Mouse (Mus musculus) thymus, adult 2 months (tissue): Measurements from ENCODE around the gene Xrra1. TPM values are rescaled to one million over a fixed set of nuclear protein-coding genes. Genes with fewer than 3 reads are reported as not detected.
"Not testable (repeated sequence)": the region's sequence is repeated elsewhere in the genome, so short reads cannot be mapped to it uniquely, and the experiment has no call there.

Experiments
- DNase-seq: peaks from one replicate; pipeline ENCODE4 v3.0.0; 2021
- H3K27ac ChIP-seq: fragments of 200-500 bp; 2 replicates; pipeline ENCODE4 v1.5.1; 2012; ENCODE audit warnings: low read length, control low read depth; ENCODE audit not compliant: control insufficient read depth, insufficient read depth
- H3K27me3 ChIP-seq: fragments of 200-500 bp; 2 replicates; pipeline ENCODE4 v1.6.1; 2012; ENCODE audit warnings: mild to moderate bottlenecking, low read length, moderate library complexity, mixed read lengths; ENCODE audit not compliant: control insufficient read depth, insufficient read depth
- H3K36me3 ChIP-seq: fragments of 200-500 bp; 2 replicates; pipeline ENCODE4 v1.6.1; 2012; ENCODE audit warnings: mild to moderate bottlenecking, low read length, moderate library complexity; ENCODE audit not compliant: control insufficient read depth, insufficient read depth
- H3K4me1 ChIP-seq: fragments of 200-500 bp; replicated peaks from 2 replicates; pipeline ENCODE4 v1.6.1; 2012; ENCODE audit warnings: low read length; ENCODE audit not compliant: control insufficient read depth, insufficient read depth
- H3K4me3 ChIP-seq: fragments of 200-500 bp; 2 replicates; pipeline ENCODE4 v1.5.1; 2012; ENCODE audit warnings: mild to moderate bottlenecking, low read length, control low read depth, moderate library complexity; ENCODE audit not compliant: control insufficient read depth, insufficient read depth
- CTCF ChIP-seq: fragments of 200-500 bp; IDR thresholded peaks from 2 replicates; pipeline ENCODE4 v1.5.1; 2012; ENCODE audit warnings: mild to moderate bottlenecking, control low read depth, low read length, moderate library complexity, borderline replicate concordance; ENCODE audit not compliant: control insufficient read depth, poor library complexity, insufficient read depth; ENCODE audit errors: extremely low read depth
- POLR2A ChIP-seq: fragments of 200-500 bp; IDR thresholded peaks from 2 replicates; pipeline ENCODE4 v1.6.1; 2012; ENCODE audit warnings: mild to moderate bottlenecking, low read length, control low read depth, moderate library complexity; ENCODE audit not compliant: control insufficient read depth, poor library complexity, insufficient read depth; ENCODE audit errors: extremely low read depth
- WGBS: fragments of 180-500 bp; shearing (Covaris S2); methylation state at CpG from one replicate; pipeline ENCODE4 v1.1.7; 2018; 5-methylcytosine and 5-hydroxymethylcytosine counted together
- polyA plus RNA-seq: library from polyadenylated mRNA; depleted of rRNA; stranded (reverse); fragments of >200 nt; gene quantifications from 2 replicates; pipeline ENCODE4 v1.2.3, GENCODE M21; 2012; rRNA removed

The Xrra1 gene
- 26.0 and 36.9 TPM in 2 replicates for polyA plus RNA-seq

DNA sequence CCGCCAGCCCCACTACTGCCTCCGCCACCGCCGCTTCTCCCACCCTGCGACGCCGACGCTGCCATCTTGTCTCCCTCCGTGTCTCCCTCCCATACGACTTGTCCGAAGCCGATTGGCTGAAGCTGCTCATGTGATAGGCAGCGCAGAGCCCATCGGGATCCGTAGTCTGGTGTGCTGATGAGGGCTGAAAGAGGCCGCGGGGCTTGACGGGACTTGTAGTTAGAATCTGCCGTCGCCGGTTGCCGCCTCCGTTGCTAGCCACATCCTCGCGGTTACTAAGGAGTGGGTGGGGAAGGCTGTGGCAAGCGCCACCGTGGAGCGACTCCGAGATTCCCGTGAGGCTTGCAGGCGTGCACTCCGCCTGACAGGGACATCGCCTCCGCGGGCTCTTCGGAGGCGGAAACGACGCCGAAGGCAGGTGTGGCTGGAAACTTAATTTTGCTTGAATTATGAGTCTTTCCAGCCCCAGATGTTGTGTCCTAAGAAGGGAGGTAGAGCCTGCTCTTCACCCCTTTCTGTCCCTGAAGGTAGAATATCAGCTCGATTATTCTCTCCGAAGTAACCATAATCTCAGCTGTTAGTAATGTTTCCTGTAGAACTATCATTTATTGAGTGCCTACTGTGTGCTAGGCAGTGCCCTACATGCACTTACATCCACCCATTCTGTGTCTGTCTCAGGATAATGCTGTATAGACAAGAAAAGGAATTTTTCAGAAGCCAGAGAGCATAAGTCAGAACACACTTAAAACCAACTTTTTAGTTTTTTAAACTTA is at the start of gene Xrra1:
Gene Xrra1 (plus strand): TSS at position 304 of the 773 bp plus-strand sequence.
- Histone ChIP-seq H3K36me3 (peaks cover 3% of the 10 kb centered on the region), H3K27ac (peak within 1 kb of the TSS; percentile 32), H3K4me1 (peaks cover 13% of the 10 kb centered on the region), H3K4me3 (peak within 1 kb of the TSS; percentile 68), H3K27me3 (no peaks in the 10 kb centered on the region)
- TF ChIP-seq POLR2A (peak; percentile 83), CTCF (peak; percentile 45; the same call in 1 of the 2 replicates)
- DNase-seq = peak; percentile 97
- WGBS = under 1% methylated on average over 42 of the region's 42 CpGs

DNA sequence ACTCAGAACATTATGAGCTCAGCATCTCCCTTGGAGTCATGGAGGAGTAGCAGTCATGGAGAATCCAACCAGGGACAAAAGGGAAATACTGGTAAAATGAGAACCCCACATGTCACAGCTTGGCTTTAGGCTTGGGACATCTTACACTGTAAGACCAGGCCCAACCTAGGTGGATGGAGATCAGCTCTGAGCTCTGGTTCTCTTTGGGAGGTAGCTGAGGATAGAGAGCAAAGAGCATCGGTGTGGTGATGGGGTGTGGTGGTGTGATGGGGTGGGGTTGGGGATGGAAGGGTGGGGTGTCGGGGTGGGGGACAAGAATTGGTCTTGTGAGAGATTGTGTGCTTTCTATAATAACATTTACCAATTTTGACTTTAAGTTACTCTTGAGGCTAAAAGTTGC is 48.1 kb upstream of the Xrra1 start:
- H3K27ac ChIP-seq = peak overlapping the region; percentile 66; the same call in 1 of the 2 replicates
- no peak for TF ChIP-seq CTCF
- TF ChIP-seq POLR2A = no peak
- no peak for DNase-seq
- H3K4me1 ChIP-seq = peaks cover 3% of the 10 kb centered on the region; the same call in 1 of the 2 replicates
- peaks cover 18% of the 10 kb centered on the region for H3K36me3 ChIP-seq
- WGBS = 58% methylated on average over 2 of the region's 2 CpGs
- H3K27me3 ChIP-seq = no peaks in the 10 kb centered on the region
- H3K4me3 ChIP-seq = no peak overlapping the region

- H3K27me3 ChIP-seq = no peaks in the 10 kb centered on the region
- H3K27ac ChIP-seq = no peak overlapping the region
- TF ChIP-seq CTCF = no peak
- TF ChIP-seq POLR2A = no peak
- no peak for DNase-seq
- H3K4me3 ChIP-seq = no peak overlapping the region
- peaks cover 18% of the 10 kb centered on the region for H3K36me3 ChIP-seq
- 97% methylated on average over 4 of the region's 4 CpGs for WGBS
- peaks cover 6% of the 10 kb centered on the region; the same call in 1 of the 2 replicates for H3K4me1 ChIP-seq
Measured at GRCm38 (mm10) chr7:99811661-99812060, 47.3 kb upstream of the Xrra1 start.

DNA sequence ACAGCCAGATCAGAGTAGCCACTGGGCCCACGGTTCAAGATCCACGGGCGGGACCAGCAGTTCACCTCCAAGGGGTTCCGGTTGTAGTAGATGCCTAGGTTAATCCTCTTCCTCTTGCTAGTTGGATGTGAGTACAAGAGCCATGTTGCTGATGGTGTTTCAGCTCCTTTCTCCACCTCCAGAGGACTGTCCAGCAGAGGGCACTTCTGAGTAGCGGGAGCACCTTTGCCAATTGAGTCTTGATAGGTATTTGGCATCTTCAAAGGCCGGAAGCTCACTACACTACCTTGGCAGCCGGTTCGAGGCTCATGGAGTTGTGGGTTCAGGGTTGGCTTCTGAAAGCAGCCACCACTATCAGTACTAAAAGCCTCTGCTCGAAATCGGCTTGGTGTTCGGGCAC is 45.5 kb upstream of the Xrra1 start:
- Histone ChIP-seq H3K27me3 (no peaks in the 10 kb centered on the region), H3K27ac (no peak overlapping the region), H3K4me3 (no peak overlapping the region), H3K36me3 (peaks cover 18% of the 10 kb centered on the region), H3K4me1 (peaks cover 18% of the 10 kb centered on the region)
- TF ChIP-seq POLR2A (no peak), CTCF (no peak)
- WGBS = 92% methylated on average over 11 of the region's 11 CpGs
- DNase-seq = peak; percentile 76

- Histone ChIP-seq H3K4me3 (peak overlapping the region; percentile 59), H3K4me1 (peaks cover 29% of the 10 kb centered on the region), H3K27ac (peak overlapping the region; percentile 100)
- 12% methylated on average over 9 of the region's 9 CpGs for WGBS
- H3K27me3 ChIP-seq, H3K36me3 ChIP-seq: not testable (repeated sequence)
- peak; percentile 77 for DNase-seq
- 0 out of 2 replicates have a peak, but pooled peaks have one; percentile 19 for TF ChIP-seq POLR2A
Measured at GRCm38 (mm10) chr7:99818181-99818725, 40.7 kb upstream of the Xrra1 start.

GRCm38 (mm10) chr7:99821953-99822352 is 37.0 kb upstream of the Xrra1 start:
- peak overlapping the region; percentile 44 for H3K27ac ChIP-seq
- no peaks in the 10 kb centered on the region for H3K27me3 ChIP-seq
- no peak overlapping the region for H3K4me3 ChIP-seq
- H3K36me3 ChIP-seq = no peaks in the 10 kb centered on the region
- H3K4me1 ChIP-seq = peaks cover 48% of the 10 kb centered on the region
- DNase-seq = no peak
- TF ChIP-seq CTCF (no peak), POLR2A (no peak)
- WGBS = 90% methylated on average over 2 of the region's 2 CpGs
